Mouse (Mus musculus): Measurements from ENCODE around the gene Fgfr2.

DNA sequence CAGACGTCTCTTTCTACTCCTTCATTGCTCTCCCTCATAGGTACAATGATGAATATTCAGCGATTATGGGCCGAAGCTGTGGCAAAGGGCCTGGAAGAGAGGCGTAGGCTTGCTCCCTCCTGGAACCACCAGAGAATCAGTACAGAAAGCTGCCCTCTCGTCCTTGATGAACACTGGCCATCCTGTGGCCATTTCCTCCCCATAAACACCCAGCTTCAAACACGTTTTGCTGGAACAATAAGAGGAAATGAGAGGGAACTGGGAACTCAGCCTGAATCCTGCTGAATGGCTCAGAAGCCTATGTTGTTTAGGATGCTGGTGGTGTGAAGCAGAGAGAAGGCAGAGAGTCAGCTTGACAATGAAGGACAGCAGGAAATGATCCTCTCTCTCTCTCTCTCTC, 784.8 kb downstream of the Fgfr2 start:
- TF ChIP-seq POLR2A (IDR thresholded peaks at IDR 0.05; ENCODE audit: low read depth, low read length) (no peak), CTCF (IDR thresholded peaks at IDR 0.05; ENCODE audit: extremely low read depth, insufficient read length, insufficient replicate concordance, low read depth, low read length) (no peak)

All from small intestine, adult 2 months (tissue).